Mouse (Mus musculus) left cerebral cortex, postnatal 14 days (tissue): Measurements from ENCODE around the gene Fam107b. TPM values are rescaled to one million over a fixed set of nuclear protein-coding genes. Genes with fewer than 3 reads are reported as not detected.
A peak's percentile ranks its signal among the peaks of the same experiment; 100 is the strongest.

Experiments
- DNase-seq, 2 experiments: peaks; one replicate each; pipeline ENCODE4 v3.0.0; 2021 to 2022; ENCODE audit warnings: low spot score in 2 of 2, mixed read lengths in 1 of 2
- intact Hi-C: fragments of 180-260 bp; cut with DNase I; formaldehyde crosslinking; loops from one replicate; pipeline ENCODE4 v1.15.1; 2025
- total RNA-seq, 2 experiments: library from RNA; stranded (reverse); gene quantifications; 2 replicates each; pipeline ENCODE4 v1.2.3; 2021

Fam107b gene
- total RNA-seq, 2 experiments from 2014 or later, result 9.3 to 10.5 TPM

- intact Hi-C loops, result no loop called here
- no peak for DNase-seq
These were observed 30.1 kb downstream of the Fam107b start for GRCm38 (mm10) chr2:3600421-3600820.

- intact Hi-C loops, result no loop called here
- DNase-seq, result no peak
These were observed 32.3 kb downstream of the Fam107b start for GRCm38 (mm10) chr2:3602599-3602998.

GRCm38 (mm10) chr2:3603181-3603580, 32.9 kb downstream of the Fam107b start:
- DNase-seq, result no peak
- intact Hi-C loops, result no loop called here

GRCm38 (mm10) chr2:3608868-3609854, 38.9 kb downstream of the Fam107b start:
- no peak for DNase-seq
- intact Hi-C loops, result no loop called here

- no peak for DNase-seq
- intact Hi-C loops, result no loop called here
These were observed 48.2 kb downstream of the Fam107b start for GRCm38 (mm10) chr2:3618446-3618845.

- intact Hi-C loops, result no loop called here
- DNase-seq, result no peak
These were observed 51.3 kb downstream of the Fam107b start for GRCm38 (mm10) chr2:3621568-3621967.

- intact Hi-C loops, result no loop called here
- no peak for DNase-seq
These were observed 51.9 kb downstream of the Fam107b start for GRCm38 (mm10) chr2:3622158-3622557.

- intact Hi-C loops, result no loop called here
- no peak for DNase-seq
These were observed 53.1 kb downstream of the Fam107b start for GRCm38 (mm10) chr2:3623207-3623980.

- no peak for DNase-seq
- intact Hi-C loops, result no loop called here
These were observed 53.8 kb downstream of the Fam107b start for GRCm38 (mm10) chr2:3623981-3624584.

GRCm38 (mm10) chr2:3629096-3629495, 58.8 kb downstream of the Fam107b start:
- no peak for DNase-seq
- intact Hi-C loops, result no loop called here

- intact Hi-C loops, result no loop called here
- DNase-seq, result no peak
These were observed 59.5 kb downstream of the Fam107b start for GRCm38 (mm10) chr2:3629741-3630140.

GRCm38 (mm10) chr2:3630769-3631477, 60.6 kb downstream of the Fam107b start:
- DNase-seq, result no peak
- intact Hi-C loops, result no loop called here

GRCm38 (mm10) chr2:3633137-3633536, 62.8 kb downstream of the Fam107b start:
- intact Hi-C loops, result no loop called here
- DNase-seq, result peak in 1 of 2 experiments; percentile 6

GRCm38 (mm10) chr2:3636771-3637170, 66.5 kb downstream of the Fam107b start:
- DNase-seq, result no peak
- intact Hi-C loops, result no loop called here

GRCm38 (mm10) chr2:3641001-3641770, 70.9 kb downstream of the Fam107b start:
- DNase-seq, result no peak
- intact Hi-C loops, result no loop called here

- no peak for DNase-seq
- intact Hi-C loops, result no loop called here
These were observed 72.7 kb downstream of the Fam107b start for GRCm38 (mm10) chr2:3642949-3643348.

- intact Hi-C loops, result no loop called here
- no peak for DNase-seq
These were observed 75.5 kb downstream of the Fam107b start for GRCm38 (mm10) chr2:3645741-3646140.

- no peak for DNase-seq
- intact Hi-C loops, result no loop called here
These were observed 78.9 kb downstream of the Fam107b start for GRCm38 (mm10) chr2:3649171-3649570.

GRCm38 (mm10) chr2:3654606-3655005, 84.3 kb downstream of the Fam107b start:
- intact Hi-C loops, result no loop called here

More at GRCm38 (mm10) chr2:3654606-3655005, 84.3 kb downstream of the Fam107b start:
- no peak for DNase-seq
